Mouse (Mus musculus) intestine, embryonic 14.5 days (tissue): ENCODE measurements around the gene Rgs7. TPM values are rescaled to one million over a fixed set of nuclear protein-coding genes. Genes with fewer than 3 reads are reported as not detected.

Experiments used
- ATAC-seq: fragments of 200-750 bp; cut with Nextera tagmentation; replicated peaks from 2 replicates; pipeline ENCODE4 v1.8.0; 2017; ENCODE audit warnings: low read depth, moderate number of reproducible peaks, moderate TSS enrichment, moderate library complexity; ENCODE audit not compliant: low FRiP score, low TSS enrichment
- DNase-seq: peaks from one replicate; pipeline ENCODE4 v3.0.0-alpha.2; 2018; ENCODE audit warnings: low spot score
- H3K27ac ChIP-seq: fragments of 300-500 bp; sonication (generic); 2 replicates; pipeline ENCODE4 v1.5.1; 2014; ENCODE audit warnings: low read depth, mild to moderate bottlenecking, control low read depth
- H3K27me3 ChIP-seq: fragments of 300-500 bp; sonication (generic); replicated peaks from 2 replicates; pipeline ENCODE4 v1.6.1; 2014; ENCODE audit warnings: low read length, control low read depth; ENCODE audit not compliant: control insufficient read depth, insufficient read depth
- H3K36me3 ChIP-seq: fragments of 300-500 bp; sonication (generic); 2 replicates; pipeline ENCODE4 v1.6.1; 2014; ENCODE audit warnings: low read length, control low read depth; ENCODE audit not compliant: control insufficient read depth, insufficient read depth
- H3K4me1 ChIP-seq: fragments of 300-500 bp; sonication (generic); replicated peaks from 2 replicates; pipeline ENCODE4 v1.6.1; 2014; ENCODE audit warnings: low read length, control low read depth, mixed read lengths; ENCODE audit not compliant: control insufficient read depth, insufficient read depth
- H3K4me2 ChIP-seq: fragments of 300-500 bp; sonication (generic); 2 replicates; pipeline ENCODE4 v1.6.1; 2014; ENCODE audit warnings: low read length
- H3K4me3 ChIP-seq: fragments of 300-500 bp; sonication (generic); 2 replicates; pipeline ENCODE4 v1.5.1; 2014; ENCODE audit warnings: low read depth, low read length, control low read depth, mixed read lengths
- H3K9ac ChIP-seq: fragments of 300-500 bp; sonication (generic); 2 replicates; pipeline ENCODE4 v1.6.1; 2014; ENCODE audit warnings: mild to moderate bottlenecking, low read length
- H3K9me3 ChIP-seq: fragments of 300-500 bp; sonication (generic); 2 replicates; pipeline ENCODE4 v1.6.1; 2016; ENCODE audit warnings: low read length, control low read depth; ENCODE audit not compliant: control insufficient read depth
- WGBS: fragments of 180-500 bp; shearing (Covaris S2); extraction: QIAGEN DNeasy Blood & Tissue Kit; methylation state at CpG from one replicate; pipeline ENCODE4 v1.1.7; 2014; 5-methylcytosine and 5-hydroxymethylcytosine counted together
- polyA plus RNA-seq: library from polyadenylated mRNA; unstranded; fragments of >200 nt; fragmentation: Nextera tagmentation; extraction: Ambion mirVana; gene quantifications from 2 replicates; pipeline ENCODE4 v1.2.1, GENCODE M21; 2014

Gene Rgs7
- 2.4 and 2.7 TPM in 2 replicates for polyA plus RNA-seq

DNA sequence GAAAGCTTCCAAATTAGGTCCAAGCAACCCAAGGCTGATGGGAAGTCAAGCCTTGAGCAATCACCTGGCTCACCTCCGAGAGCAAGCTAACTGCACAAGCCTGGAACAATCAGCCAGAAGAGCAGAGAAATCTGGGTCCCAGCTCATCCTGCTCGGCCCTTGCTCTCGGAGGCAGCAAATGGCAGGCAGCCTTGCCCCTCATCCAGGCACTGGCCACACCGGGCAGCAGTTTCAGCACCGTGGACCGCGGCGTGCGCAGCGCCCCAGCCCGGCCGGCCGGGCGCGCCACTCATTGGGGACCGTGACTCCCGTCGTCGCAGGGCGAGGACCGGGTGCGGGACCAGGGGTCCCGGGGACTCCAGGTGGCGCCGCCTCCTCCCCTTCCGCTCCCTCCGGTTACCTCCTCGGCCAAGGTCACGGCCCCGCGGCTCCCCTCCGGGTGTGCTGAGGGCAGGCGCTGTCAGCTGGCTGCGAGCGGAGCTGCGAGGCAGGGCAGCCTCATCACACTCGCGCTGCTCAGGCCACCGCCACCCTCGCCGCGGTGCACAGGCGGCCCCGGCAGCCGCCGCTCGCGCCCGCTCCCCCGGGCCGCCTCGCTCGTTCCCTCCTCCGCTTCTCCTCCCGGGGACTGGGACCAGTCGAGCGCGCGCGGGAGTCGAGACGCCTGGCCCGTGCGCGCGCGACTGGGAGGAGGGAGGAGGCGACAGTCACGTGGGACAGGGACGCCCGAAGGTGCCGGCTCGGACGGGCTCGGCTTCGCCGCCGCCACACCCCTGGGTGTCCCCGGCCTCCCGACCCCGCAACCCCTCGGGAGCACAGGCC is at the start of gene Rgs7:
Gene Rgs7 (minus strand): TSS at position 640 of the 822 bp plus-strand sequence.
- ATAC-seq, result peak; percentile 88
- Histone ChIP-seq H3K9me3 (no peaks in the 10 kb centered on the region), H3K4me2 (peak within 1 kb of the TSS; percentile 82), H3K9ac (peak within 1 kb of the TSS; percentile 33), H3K4me3 (peak within 1 kb of the TSS; percentile 55), H3K27ac (no peak within 1 kb of the TSS), H3K36me3 (no peaks in the 10 kb centered on the region), H3K27me3 (peaks cover 17% of the 10 kb centered on the region), H3K4me1 (no peaks in the 10 kb centered on the region)
- WGBS, result under 1% methylated on average over 50 of the region's 82 CpGs
- peak; percentile 82 for DNase-seq

DNA sequence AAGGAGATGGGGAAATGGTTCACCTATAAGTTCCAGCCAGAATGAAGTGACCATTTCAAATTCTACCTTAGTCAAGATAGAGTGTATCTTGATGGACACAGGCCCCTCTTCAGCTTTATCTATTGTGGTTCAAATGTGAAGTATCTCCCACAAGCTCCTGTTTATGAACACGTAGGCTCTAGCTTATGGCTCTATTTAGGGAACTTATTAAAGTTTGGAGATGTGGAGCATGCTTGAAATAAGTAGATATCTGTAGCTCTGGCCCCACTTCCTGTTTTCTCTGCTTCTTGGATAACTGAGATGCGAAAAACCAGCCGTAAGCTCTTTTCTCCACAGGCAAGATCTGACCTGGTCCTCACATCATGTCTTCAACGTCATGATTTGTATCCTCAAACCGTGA is 48.4 kb upstream of the Rgs7 start:
- Histone ChIP-seq H3K27me3 (no peaks in the 10 kb centered on the region), H3K9ac (no peak overlapping the region), H3K4me2 (no peak overlapping the region), H3K4me3 (no peak overlapping the region), H3K9me3 (no peaks in the 10 kb centered on the region), H3K4me1 (no peaks in the 10 kb centered on the region; the same call in 1 of the 2 replicates), H3K36me3 (no peaks in the 10 kb centered on the region), H3K27ac (no peak overlapping the region)
- 82% methylated on average over 5 of the region's 5 CpGs for WGBS
- no peak for ATAC-seq
- DNase-seq, result no peak

DNA sequence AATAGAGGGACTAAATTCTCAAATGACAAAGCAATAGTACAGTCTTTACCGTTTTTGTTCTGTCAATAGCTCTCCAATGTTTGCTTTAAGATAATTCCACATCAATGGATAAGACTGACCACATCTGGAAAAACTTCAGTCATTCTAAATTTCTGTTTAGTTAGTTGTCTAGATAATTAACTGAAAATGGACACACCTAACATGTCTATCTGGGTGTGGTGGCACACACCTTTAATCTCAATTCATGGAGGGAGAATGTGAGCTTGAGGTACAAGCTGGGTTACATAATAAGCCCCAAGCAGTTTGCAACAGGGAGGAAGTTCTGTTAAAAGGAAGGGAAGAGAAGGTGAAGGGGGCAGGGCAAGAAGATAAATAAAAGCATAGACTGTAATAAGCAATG is 45.0 kb upstream of the Rgs7 start:
- Histone ChIP-seq H3K4me1 (no peaks in the 10 kb centered on the region; the same call in 1 of the 2 replicates), H3K9me3 (no peaks in the 10 kb centered on the region), H3K27ac (no peak overlapping the region), H3K27me3 (no peaks in the 10 kb centered on the region), H3K4me3 (no peak overlapping the region), H3K36me3 (no peaks in the 10 kb centered on the region), H3K4me2 (no peak overlapping the region), H3K9ac (no peak overlapping the region)
- 42% methylated on average over 1 of the region's 1 CpGs for WGBS
- ATAC-seq (no peak), DNase-seq (no peak)

DNA sequence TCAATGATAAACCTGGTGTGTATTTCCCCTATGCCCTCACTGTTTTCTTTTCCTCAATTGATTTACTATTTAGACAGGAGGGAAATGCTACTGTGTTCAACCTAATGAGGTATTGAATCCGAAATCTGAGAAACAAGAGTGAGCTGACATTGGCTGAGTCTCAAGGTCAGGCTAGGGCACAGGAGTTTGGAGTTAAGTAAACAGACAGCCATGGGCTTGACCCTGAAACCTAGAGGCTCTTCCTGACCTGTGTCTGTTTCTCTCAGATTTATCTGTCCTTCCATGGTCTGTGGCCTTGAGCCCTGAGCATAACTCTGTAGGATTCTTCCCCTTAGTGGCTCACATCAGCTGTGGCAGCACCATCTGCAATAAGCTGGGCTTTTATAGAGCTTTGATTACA is 37.6 kb upstream of the Rgs7 start:
- Histone ChIP-seq H3K27ac (no peak overlapping the region), H3K27me3 (no peaks in the 10 kb centered on the region), H3K36me3 (no peaks in the 10 kb centered on the region), H3K4me3 (no peak overlapping the region), H3K9me3 (no peaks in the 10 kb centered on the region), H3K9ac (no peak overlapping the region), H3K4me1 (no peaks in the 10 kb centered on the region), H3K4me2 (no peak overlapping the region)
- ATAC-seq (no peak), DNase-seq (no peak)
- WGBS, result 42% methylated on average over 1 of the region's 1 CpGs

DNA sequence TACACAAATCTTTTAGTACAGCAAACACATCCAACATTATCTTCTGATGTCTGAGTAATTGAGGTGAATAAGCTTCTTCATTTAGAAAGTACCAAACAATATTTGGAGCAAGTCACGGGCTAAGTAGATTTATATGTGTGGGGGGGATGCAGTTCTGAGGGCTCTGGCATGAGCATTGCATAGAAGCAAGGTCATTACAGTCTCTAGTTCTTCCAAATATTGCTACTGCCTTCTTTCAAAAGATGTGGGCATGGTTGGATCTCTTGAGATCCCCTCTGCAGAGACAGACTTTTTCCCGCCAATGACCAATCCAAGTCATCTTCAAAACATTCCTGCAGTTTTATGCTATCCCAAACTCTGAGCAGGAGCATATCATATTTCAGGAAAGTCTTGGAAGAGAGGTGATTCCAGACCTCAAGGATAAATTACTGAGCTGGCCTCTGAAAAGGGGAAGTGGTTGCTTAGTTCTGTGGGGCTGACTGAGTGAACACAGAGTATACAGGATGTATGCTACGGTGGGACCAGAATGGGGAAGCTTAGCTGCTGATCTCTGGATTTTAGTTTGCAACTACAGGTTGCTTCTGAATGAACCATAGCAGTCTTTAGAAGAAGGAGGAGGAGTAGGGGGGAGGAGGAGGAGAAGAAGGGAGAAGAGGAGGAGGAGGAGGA is 32.5 kb upstream of the Rgs7 start:
- Histone ChIP-seq H3K4me3 (no peak overlapping the region), H3K4me1 (no peaks in the 10 kb centered on the region), H3K36me3 (no peaks in the 10 kb centered on the region), H3K9ac (no peak overlapping the region), H3K4me2 (no peak overlapping the region), H3K27me3 (no peaks in the 10 kb centered on the region), H3K27ac (no peak overlapping the region), H3K9me3 (no peaks in the 10 kb centered on the region)
- WGBS, result 75% methylated on average over 3 of the region's 3 CpGs
- no peak for ATAC-seq
- no peak for DNase-seq

DNA sequence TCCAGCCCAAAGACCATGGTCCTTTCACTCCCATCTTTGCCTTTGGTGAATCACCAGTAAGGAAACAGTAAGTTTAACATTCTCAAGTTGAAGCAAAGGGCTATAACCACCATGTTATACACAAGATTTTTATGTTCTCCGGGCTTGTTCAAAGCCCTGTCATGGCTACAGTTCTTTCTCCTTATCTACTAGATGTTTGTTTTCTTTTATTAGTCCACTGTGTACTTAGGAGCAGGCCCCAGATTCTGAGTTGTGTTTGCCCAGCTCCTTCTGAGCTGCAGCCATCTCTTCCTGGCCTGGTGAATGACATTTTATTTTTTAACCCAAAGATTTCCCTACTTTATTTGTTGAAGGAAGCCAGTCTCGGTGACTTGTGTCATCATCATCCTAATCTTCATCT is 31.3 kb upstream of the Rgs7 start:
- H3K27ac ChIP-seq, result no peak overlapping the region
- DNase-seq (no peak), ATAC-seq (0 out of 2 replicates have a peak, but pooled peaks have one; percentile 66)
- no peaks in the 10 kb centered on the region for H3K4me1 ChIP-seq
- H3K36me3 ChIP-seq, result no peaks in the 10 kb centered on the region
- H3K27me3 ChIP-seq, result no peaks in the 10 kb centered on the region
- H3K9ac ChIP-seq, result no peak overlapping the region
- no peak overlapping the region for H3K4me2 ChIP-seq
- H3K4me3 ChIP-seq, result no peak overlapping the region
- no peaks in the 10 kb centered on the region for H3K9me3 ChIP-seq
- WGBS, result 54% methylated on average over 2 of the region's 2 CpGs

DNA sequence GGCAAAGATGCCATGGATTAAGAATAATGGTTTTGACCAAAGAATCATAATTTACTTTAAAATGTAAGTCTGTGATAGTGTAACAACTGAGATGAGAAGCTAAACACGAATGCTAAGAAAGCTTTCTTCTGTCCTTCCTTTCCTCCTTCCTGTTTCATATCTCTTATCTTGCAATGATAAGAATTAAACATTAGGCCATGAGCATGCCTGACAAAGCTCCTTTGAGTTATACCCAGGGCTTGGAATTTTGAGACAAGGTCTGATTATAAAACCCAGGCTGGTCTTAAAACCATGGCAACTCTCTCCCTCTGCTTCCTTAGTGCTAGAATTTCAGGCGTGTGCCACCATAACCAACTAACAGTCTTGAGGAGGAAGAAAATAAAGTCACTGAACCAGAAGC is 22.2 kb upstream of the Rgs7 start:
- Histone ChIP-seq H3K27ac (no peak overlapping the region), H3K4me3 (no peak overlapping the region), H3K4me2 (no peak overlapping the region), H3K9ac (no peak overlapping the region), H3K36me3 (no peaks in the 10 kb centered on the region), H3K4me1 (no peaks in the 10 kb centered on the region), H3K27me3 (no peaks in the 10 kb centered on the region), H3K9me3 (no peaks in the 10 kb centered on the region)
- ATAC-seq, result no peak
- WGBS, result 55% methylated on average over 2 of the region's 2 CpGs
- DNase-seq, result no peak

DNA sequence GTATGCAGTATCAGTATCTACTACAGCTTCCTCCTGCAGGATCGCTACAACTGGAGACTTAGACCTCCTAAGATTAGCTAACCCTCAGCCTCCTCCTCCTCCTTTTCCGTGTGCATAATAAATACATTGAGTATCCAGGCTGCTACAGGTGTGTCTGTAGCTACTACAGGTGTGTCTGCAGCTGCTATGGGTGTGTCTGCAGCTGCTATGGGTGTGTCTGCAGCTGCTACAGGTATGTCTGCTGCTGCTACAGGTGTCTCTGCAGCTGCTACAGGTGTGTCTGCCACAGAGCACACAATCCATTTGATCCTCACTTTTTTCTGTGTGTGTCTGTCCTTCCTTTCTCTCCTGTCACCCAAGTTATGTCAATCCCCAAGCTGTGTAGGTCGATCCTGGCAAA is 19.9 kb upstream of the Rgs7 start:
- Histone ChIP-seq H3K36me3 (no peaks in the 10 kb centered on the region), H3K27ac (no peak overlapping the region), H3K27me3 (no peaks in the 10 kb centered on the region), H3K4me3 (no peak overlapping the region), H3K9ac (no peak overlapping the region), H3K9me3 (no peaks in the 10 kb centered on the region), H3K4me1 (no peaks in the 10 kb centered on the region), H3K4me2 (no peak overlapping the region)
- DNase-seq (no peak), ATAC-seq (no peak)
- WGBS, result 79% methylated on average over 3 of the region's 3 CpGs
